Mouse (Mus musculus): ENCODE results near the gene RPS10-NUDT3. TPM values are rescaled to one million over a fixed set of nuclear protein-coding genes. Genes with fewer than 3 reads are reported as not detected.
"Not testable (repeated sequence)": the region's sequence is repeated elsewhere in the genome, so short reads cannot be mapped to it uniquely, and the experiment has no call there.

Gene RPS10-NUDT3
- total RNA-seq, 1 experiment from 2014 or later, result not detected

- ATAC-seq (replicated peaks in 1 of 2; ENCODE audit: insufficient read depth in 1 of 2, low FRiP score in 2 of 2, low TSS enrichment in 1 of 2, low read depth in 1 of 2, poor library complexity in 2 of 2, severe bottlenecking in 2 of 2), result no peak
Observed at GRCm38 (mm10) chr17:27645807-27646206, 10.8 kb upstream of the RPS10-NUDT3 start.

DNA sequence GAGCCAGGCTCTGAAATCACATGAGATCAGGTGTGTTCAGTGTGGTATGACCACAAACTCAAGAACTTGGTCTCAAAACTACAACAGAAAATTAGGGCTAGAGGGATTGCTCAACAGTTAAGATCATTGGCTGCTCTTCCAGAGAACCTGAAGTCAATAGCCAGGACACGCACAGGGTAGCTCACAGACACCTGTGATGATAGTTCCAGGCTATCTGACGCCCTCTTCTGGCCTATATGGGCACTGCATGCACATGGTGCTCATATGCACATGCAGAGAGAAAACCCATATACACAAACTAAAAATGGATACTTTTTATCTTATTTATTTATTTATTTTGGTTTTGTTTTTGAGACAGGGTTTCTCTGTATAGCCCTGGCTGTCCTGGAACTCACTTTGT is 9.6 kb upstream of the RPS10-NUDT3 start:
- ATAC-seq (replicated peaks in 1 of 2; ENCODE audit: insufficient read depth in 1 of 2, low FRiP score in 2 of 2, low TSS enrichment in 1 of 2, low read depth in 1 of 2, poor library complexity in 2 of 2, severe bottlenecking in 2 of 2), result no peak

- no peak for ATAC-seq (replicated peaks in 1 of 2; ENCODE audit: insufficient read depth in 1 of 2, low FRiP score in 2 of 2, low TSS enrichment in 1 of 2, low read depth in 1 of 2, poor library complexity in 2 of 2, severe bottlenecking in 2 of 2)
Observed at GRCm38 (mm10) chr17:27643756-27644155, 8.7 kb upstream of the RPS10-NUDT3 start.

DNA sequence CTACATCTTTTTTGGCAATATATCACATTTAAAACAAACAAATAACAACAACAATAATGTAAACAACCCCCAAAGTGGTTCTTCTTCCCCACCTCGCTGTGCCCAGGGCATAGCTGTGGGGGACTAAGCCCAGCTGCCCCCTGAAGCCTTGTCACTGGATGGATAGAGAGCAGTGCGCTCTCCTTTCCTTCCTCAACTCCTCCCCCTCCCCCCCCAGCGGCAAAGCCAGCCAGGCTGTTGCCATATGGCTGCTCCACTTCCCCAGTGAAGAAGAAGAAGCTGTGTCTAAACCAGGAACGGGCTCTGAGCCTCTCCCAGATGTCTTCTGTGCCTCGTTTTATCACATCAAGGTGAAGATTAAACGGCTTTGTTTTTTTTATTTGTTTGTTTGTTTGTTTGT is 8.1 kb upstream of the RPS10-NUDT3 start:
- ATAC-seq (replicated peaks in 1 of 2; ENCODE audit: insufficient read depth in 1 of 2, low FRiP score in 2 of 2, low TSS enrichment in 1 of 2, low read depth in 1 of 2, poor library complexity in 2 of 2, severe bottlenecking in 2 of 2), result peak in 1 of 2 experiments; percentile 40; a peak in 1 of 4 replicates

GRCm38 (mm10) chr17:27642491-27643062 is 7.6 kb upstream of the RPS10-NUDT3 start:
- peak; percentile 80 to 86 for ATAC-seq (replicated peaks in 1 of 2; ENCODE audit: insufficient read depth in 1 of 2, low FRiP score in 2 of 2, low TSS enrichment in 1 of 2, low read depth in 1 of 2, poor library complexity in 2 of 2, severe bottlenecking in 2 of 2)

DNA sequence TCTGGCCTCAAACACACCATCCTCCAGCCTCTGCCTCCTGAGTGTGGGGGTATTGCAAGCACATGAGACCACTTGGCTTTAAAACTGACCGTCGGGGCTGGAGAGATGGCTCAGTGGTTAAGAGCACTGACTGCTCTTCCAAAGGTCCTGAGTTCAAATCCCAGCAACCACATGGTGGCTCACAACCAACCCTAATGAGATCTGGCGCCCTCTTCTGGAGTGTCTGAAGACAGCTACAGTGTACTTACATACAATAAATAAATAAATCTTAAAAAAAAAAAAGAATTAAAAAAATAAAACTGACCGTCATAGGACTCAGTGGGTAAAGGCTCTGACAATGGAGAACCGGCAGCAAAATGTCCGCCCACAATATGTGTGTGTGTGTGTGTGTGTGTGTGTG is 4.8 kb upstream of the RPS10-NUDT3 start:
- not testable (repeated sequence) for ATAC-seq (replicated peaks in 1 of 2; ENCODE audit: insufficient read depth in 1 of 2, low FRiP score in 2 of 2, low TSS enrichment in 1 of 2, low read depth in 1 of 2, poor library complexity in 2 of 2, severe bottlenecking in 2 of 2)

DNA sequence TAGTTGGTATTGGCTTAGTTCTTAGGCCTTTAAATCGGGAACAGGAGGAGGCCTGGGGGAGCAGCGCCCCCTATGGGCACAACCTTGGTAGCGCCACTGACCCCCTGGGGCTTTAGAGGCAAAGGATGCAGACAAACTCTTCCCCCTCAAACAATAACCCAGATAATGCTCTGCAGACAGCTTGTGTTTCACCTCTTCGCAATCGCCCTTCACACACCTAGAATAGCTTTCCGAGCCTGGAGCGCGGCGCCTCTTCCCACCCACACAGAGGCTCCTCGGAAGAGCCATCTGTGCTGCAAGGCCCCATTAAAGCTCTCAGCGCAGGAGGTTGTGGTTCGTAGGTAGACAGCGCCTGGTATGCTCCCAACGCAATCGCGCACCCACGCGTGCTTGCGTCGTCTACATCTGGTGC is 3.9 kb upstream of the RPS10-NUDT3 start:
- ATAC-seq (replicated peaks in 1 of 2; ENCODE audit: insufficient read depth in 1 of 2, low FRiP score in 2 of 2, low TSS enrichment in 1 of 2, low read depth in 1 of 2, poor library complexity in 2 of 2, severe bottlenecking in 2 of 2), result no peak

DNA sequence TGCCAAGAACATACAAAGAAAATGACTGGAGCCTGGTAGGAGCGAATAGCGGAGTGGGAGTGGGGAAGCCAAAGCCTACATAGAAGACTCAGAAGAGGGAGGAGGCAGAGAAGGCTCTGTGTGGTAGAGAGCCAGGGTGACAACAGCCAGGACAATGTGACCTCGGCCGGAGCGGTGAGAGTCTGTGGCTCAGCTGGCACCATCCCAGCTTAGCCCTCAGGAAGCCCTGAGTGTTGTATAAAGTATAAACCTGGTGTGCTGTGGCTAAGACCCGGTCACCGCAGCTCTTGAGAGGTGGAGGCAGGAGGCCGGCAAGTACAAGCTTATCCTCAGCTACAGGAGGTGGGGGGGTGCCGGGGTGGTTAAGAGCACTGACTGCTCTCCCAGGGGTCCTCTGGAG is 2.3 kb upstream of the RPS10-NUDT3 start:
- peak; percentile 7 to 52; a peak in 2 of 4 replicates for ATAC-seq (replicated peaks in 1 of 2; ENCODE audit: insufficient read depth in 1 of 2, low FRiP score in 2 of 2, low TSS enrichment in 1 of 2, low read depth in 1 of 2, poor library complexity in 2 of 2, severe bottlenecking in 2 of 2)

GRCm38 (mm10) chr17:27636132-27637020 is 1.4 kb upstream of the RPS10-NUDT3 start, which contains the start of gene Rps10:
Rps10 (minus strand) TSS chr17:27636669.
- ATAC-seq (replicated peaks in 1 of 2; ENCODE audit: insufficient read depth in 1 of 2, low FRiP score in 2 of 2, low TSS enrichment in 1 of 2, low read depth in 1 of 2, poor library complexity in 2 of 2, severe bottlenecking in 2 of 2), result no peak

DNA sequence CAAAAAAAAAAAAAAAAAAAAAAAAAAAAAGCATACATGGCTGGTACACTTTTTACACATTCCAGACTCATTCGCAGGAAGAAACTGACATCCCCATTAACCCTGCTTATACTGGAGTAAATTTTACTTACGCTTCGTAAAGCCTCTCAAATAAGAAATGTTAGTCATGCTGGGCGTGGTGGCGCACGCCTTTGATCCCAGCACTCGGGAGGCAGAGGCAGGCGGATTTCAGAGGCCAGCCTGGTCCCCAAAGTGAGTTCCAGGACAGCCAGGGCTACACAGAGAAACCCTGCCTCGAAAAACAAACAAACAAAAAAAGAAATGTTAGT is 517 bp upstream of the RPS10-NUDT3 start:
- not testable (repeated sequence) for ATAC-seq (replicated peaks in 1 of 2; ENCODE audit: insufficient read depth in 1 of 2, low FRiP score in 2 of 2, low TSS enrichment in 1 of 2, low read depth in 1 of 2, poor library complexity in 2 of 2, severe bottlenecking in 2 of 2)

- peak; percentile 76 to 77 for ATAC-seq (replicated peaks in 1 of 2; ENCODE audit: insufficient read depth in 1 of 2, low FRiP score in 2 of 2, low TSS enrichment in 1 of 2, low read depth in 1 of 2, poor library complexity in 2 of 2, severe bottlenecking in 2 of 2)
Observed at GRCm38 (mm10) chr17:27629249-27630020, 5.6 kb downstream of the RPS10-NUDT3 start.

DNA sequence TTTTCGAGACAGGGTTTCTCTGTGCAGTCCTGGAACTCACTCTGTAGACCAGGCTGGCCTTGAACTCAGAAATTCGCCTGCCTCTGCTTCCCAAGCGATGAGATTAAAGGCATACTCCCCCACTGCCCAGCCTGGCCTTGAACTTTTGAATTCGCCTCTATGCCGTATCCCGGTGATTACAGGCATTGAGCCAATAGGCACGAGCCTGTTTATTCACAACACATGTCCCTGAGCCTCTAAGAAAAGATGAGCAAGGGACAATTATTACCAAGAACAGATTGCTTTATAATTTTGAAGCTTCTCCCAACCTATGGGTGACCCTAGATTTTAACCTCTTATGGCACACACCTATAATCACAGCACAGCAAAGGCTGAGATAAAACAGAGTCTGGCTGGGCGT is 6.6 kb downstream of the RPS10-NUDT3 start:
- ATAC-seq (replicated peaks in 1 of 2; ENCODE audit: insufficient read depth in 1 of 2, low FRiP score in 2 of 2, low TSS enrichment in 1 of 2, low read depth in 1 of 2, poor library complexity in 2 of 2, severe bottlenecking in 2 of 2), result no peak

GRCm38 (mm10) chr17:27627451-27627850 is 7.6 kb downstream of the RPS10-NUDT3 start:
- ATAC-seq (replicated peaks in 1 of 2; ENCODE audit: insufficient read depth in 1 of 2, low FRiP score in 2 of 2, low TSS enrichment in 1 of 2, low read depth in 1 of 2, poor library complexity in 2 of 2, severe bottlenecking in 2 of 2), result no peak

DNA sequence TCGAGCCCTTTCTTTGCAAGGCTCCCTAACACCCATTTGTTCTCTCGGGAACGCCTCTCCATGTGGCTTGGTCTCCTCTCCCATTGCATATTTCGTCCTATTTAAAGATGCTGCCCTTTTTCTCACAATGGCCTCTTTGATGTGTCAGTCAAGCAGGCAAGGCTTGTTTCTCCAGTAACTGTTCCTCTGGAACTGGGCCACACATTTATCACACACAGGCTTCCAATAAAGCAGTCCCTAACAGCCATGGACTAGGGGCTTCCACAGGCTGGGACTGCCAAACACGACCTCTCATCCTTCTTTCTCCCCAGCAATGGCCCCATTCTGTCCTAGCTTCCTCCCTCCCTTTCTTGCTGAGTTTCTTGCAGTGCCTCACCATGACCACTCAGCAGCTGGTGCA is 8.3 kb downstream of the RPS10-NUDT3 start:
- no peak for ATAC-seq (replicated peaks in 1 of 2; ENCODE audit: insufficient read depth in 1 of 2, low FRiP score in 2 of 2, low TSS enrichment in 1 of 2, low read depth in 1 of 2, poor library complexity in 2 of 2, severe bottlenecking in 2 of 2)

DNA sequence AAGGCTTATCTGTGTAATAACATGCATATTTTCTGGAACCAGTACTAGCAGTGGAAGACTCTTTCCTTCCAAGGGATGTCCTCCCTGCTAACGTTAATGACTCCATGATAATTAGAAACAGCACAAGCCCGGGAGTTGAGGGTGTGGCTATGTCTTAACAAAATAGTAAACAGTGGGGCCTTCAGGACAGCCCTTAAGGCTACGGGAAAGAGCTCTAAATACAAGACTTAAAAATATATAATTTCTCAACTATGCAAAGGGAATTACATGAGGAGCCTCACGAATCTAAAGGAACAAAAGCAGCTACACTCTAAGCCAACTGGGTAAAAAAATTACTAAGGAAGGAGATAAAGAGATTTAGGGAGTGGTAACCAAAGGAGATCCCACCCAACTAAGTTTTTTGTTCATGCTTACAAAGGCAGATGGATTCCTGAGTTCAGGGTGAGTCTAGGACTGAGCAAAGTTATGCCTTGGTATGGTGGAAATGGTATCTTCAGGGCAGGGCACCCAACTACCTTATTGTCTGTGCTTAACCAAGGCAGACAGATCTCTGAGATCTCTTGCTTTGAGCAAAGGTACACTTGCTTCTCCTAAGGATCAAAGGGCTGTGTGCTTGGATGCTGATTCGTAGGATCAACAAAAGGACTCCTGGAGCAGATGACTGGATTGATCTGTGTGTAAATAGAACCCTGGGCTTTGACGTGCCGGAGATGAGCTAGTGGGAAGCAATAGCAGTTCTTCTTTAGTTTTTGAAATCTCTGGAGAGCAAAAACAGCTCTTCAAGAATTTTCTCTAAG is 9.4 kb downstream of the RPS10-NUDT3 start:
- no peak for ATAC-seq (replicated peaks in 1 of 2; ENCODE audit: insufficient read depth in 1 of 2, low FRiP score in 2 of 2, low TSS enrichment in 1 of 2, low read depth in 1 of 2, poor library complexity in 2 of 2, severe bottlenecking in 2 of 2)

DNA sequence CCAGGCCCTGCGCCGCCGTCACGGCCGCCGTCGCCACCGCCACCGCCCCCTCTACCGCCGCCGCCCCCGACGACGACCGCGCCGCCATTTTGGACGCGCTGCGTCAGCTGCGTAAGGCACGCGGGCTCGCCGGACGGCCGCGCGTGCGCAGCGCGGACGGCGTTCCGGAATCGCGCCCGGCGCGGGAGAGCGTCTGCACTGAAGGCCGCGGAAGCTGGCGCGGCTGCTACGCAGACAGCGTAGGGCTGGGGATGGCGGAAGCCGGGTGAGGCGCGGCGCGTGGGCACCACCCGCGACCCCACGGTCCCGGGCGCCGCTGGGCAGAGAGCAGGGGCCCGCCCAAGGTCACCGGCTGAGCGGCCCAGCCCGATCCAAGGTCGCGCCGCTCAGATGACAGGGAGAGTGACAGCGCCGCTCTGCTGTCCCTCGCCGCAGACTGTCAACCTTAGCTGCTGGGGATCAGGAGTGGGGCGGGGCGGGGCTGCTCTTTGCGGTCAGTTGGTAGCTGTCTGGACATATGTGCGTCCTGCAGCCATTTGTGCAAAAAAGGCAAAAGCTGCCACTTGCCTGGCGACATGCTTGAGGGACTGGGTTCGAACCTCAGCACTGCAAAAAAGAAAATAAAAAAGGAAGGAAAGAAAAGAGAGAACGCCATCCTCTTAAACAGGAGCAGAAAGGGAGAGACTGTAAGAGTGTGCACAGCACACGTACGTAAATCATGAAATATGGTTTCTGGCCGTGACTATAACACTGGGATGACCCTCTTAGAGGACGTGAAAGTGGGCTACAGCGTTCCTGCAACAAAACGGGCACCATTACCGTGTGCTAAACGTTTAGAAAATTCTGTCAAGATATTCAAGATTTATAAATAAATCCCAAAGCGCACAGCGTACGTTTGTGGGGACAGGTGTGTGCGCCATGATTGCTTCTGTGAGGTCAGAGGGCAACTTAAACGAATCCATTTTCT is 11.4 kb downstream of the RPS10-NUDT3 start, which contains the start of gene Nudt3:
Gene Nudt3 (minus strand): TSS at position 136 of the 967 bp plus-strand sequence.
- peak; percentile 50 to 74 for ATAC-seq (replicated peaks in 1 of 2; ENCODE audit: insufficient read depth in 1 of 2, low FRiP score in 2 of 2, low TSS enrichment in 1 of 2, low read depth in 1 of 2, poor library complexity in 2 of 2, severe bottlenecking in 2 of 2)
